Mouse (Mus musculus) testis, adult 2 months (tissue): ENCODE results near the gene Prkg2. TPM values are rescaled to one million over a fixed set of nuclear protein-coding genes. Genes with fewer than 3 reads are reported as not detected.

Experiments used
- H3K27ac ChIP-seq: fragments of 200-500 bp; 2 replicates; pipeline ENCODE4 v1.5.1; 2012; ENCODE audit warnings: low read depth, low read length; ENCODE audit not compliant: control insufficient read depth, insufficient read depth
- H3K27me3 ChIP-seq: fragments of 200-500 bp; 2 replicates; pipeline ENCODE4 v1.6.1; 2012; ENCODE audit warnings: mild to moderate bottlenecking, low read length, moderate library complexity; ENCODE audit not compliant: control insufficient read depth, insufficient read depth
- H3K36me3 ChIP-seq: fragments of 200-500 bp; 2 replicates; pipeline ENCODE4 v1.6.1; 2012; ENCODE audit warnings: mild to moderate bottlenecking, low read length; ENCODE audit not compliant: control insufficient read depth, insufficient read depth
- H3K4me1 ChIP-seq: fragments of 200-500 bp; 2 replicates; pipeline ENCODE4 v1.6.1; 2012; ENCODE audit warnings: low read length; ENCODE audit not compliant: control insufficient read depth, insufficient read depth
- H3K4me3 ChIP-seq: fragments of 200-500 bp; 2 replicates; pipeline ENCODE4 v1.5.1; 2012; ENCODE audit warnings: low read depth, mild to moderate bottlenecking, low read length, moderate library complexity, mixed read lengths; ENCODE audit not compliant: control insufficient read depth
- CTCF ChIP-seq: fragments of 200-500 bp; IDR thresholded peaks from 2 replicates; pipeline ENCODE4 v1.5.1; 2012; ENCODE audit warnings: low read depth, mild to moderate bottlenecking, inconsistent platforms, low read length, moderate library complexity; ENCODE audit not compliant: control insufficient read depth, insufficient read depth, insufficient replicate concordance
- POLR2A ChIP-seq: fragments of 200-500 bp; IDR thresholded peaks from 2 replicates; pipeline ENCODE4 v1.6.1; 2012; ENCODE audit warnings: low read depth, mild to moderate bottlenecking, inconsistent platforms, low read length, moderate library complexity; ENCODE audit not compliant: control insufficient read depth
- polyA plus RNA-seq: library from polyadenylated mRNA; depleted of rRNA; stranded (reverse); fragments of >200 nt; gene quantifications from 2 replicates; pipeline ENCODE4 v1.2.3, GENCODE M21; 2012; rRNA removed

Prkg2 gene
- not detected in 2 replicates for polyA plus RNA-seq

GRCm38 (mm10) chr5:99036596-99037441, at the start of gene Prkg2:
TSS of gene Prkg2 (minus strand) at chr5:99037351.
- Histone ChIP-seq H3K4me1 (peaks cover 12% of the 10 kb centered on the region), H3K4me3 (peak within 1 kb of the TSS; percentile 74), H3K36me3 (no peaks in the 10 kb centered on the region), H3K27me3 (no peaks in the 10 kb centered on the region), H3K27ac (no peak within 1 kb of the TSS)
- TF ChIP-seq CTCF (no peak), POLR2A (no peak)

GRCm38 (mm10) chr5:99083955-99084354, 46.8 kb upstream of the Prkg2 start:
- Histone ChIP-seq H3K36me3 (no peaks in the 10 kb centered on the region), H3K27ac (no peak overlapping the region), H3K4me3 (no peak overlapping the region), H3K4me1 (no peaks in the 10 kb centered on the region), H3K27me3 (no peaks in the 10 kb centered on the region)
- no peak for TF ChIP-seq POLR2A
- no peak for TF ChIP-seq CTCF

GRCm38 (mm10) chr5:99078375-99078774, 41.2 kb upstream of the Prkg2 start:
- H3K36me3 ChIP-seq: no peaks in the 10 kb centered on the region
- no peak overlapping the region for H3K4me3 ChIP-seq
- no peak overlapping the region for H3K27ac ChIP-seq
- no peaks in the 10 kb centered on the region for H3K4me1 ChIP-seq
- no peaks in the 10 kb centered on the region for H3K27me3 ChIP-seq
- TF ChIP-seq POLR2A (no peak), CTCF (no peak)

- TF ChIP-seq CTCF: no peak
- no peak for TF ChIP-seq POLR2A
- H3K27ac ChIP-seq: no peak overlapping the region
- H3K4me1 ChIP-seq: no peaks in the 10 kb centered on the region
- H3K36me3 ChIP-seq: no peaks in the 10 kb centered on the region
- H3K27me3 ChIP-seq: no peaks in the 10 kb centered on the region
- H3K4me3 ChIP-seq: no peak overlapping the region
Observed at GRCm38 (mm10) chr5:99068391-99068790, 31.2 kb upstream of the Prkg2 start.

- TF ChIP-seq CTCF (no peak), POLR2A (no peak)
- H3K4me1 ChIP-seq: no peaks in the 10 kb centered on the region
- H3K36me3 ChIP-seq: no peaks in the 10 kb centered on the region
- H3K27me3 ChIP-seq: no peaks in the 10 kb centered on the region
- no peak overlapping the region for H3K27ac ChIP-seq
- H3K4me3 ChIP-seq: no peak overlapping the region
Observed at GRCm38 (mm10) chr5:99062582-99062981, 25.4 kb upstream of the Prkg2 start.

- no peak overlapping the region for H3K4me3 ChIP-seq
- H3K36me3 ChIP-seq: no peaks in the 10 kb centered on the region
- TF ChIP-seq POLR2A (no peak), CTCF (no peak)
- no peaks in the 10 kb centered on the region for H3K27me3 ChIP-seq
- peaks cover 12% of the 10 kb centered on the region for H3K4me1 ChIP-seq
- no peak overlapping the region for H3K27ac ChIP-seq
Observed at GRCm38 (mm10) chr5:99039021-99039420, 1.9 kb upstream of the Prkg2 start.

- H3K27ac ChIP-seq: no peak overlapping the region
Observed at GRCm38 (mm10) chr5:99037442-99037811, 276 bp upstream of the Prkg2 start.

More at GRCm38 (mm10) chr5:99037442-99037811, 276 bp upstream of the Prkg2 start:
- H3K4me1 ChIP-seq: peaks cover 12% of the 10 kb centered on the region
- no peaks in the 10 kb centered on the region for H3K27me3 ChIP-seq
- H3K36me3 ChIP-seq: no peaks in the 10 kb centered on the region
- peak overlapping the region; percentile 74 for H3K4me3 ChIP-seq
- TF ChIP-seq CTCF (no peak), POLR2A (no peak)
